Mouse (Mus musculus): Measurements from ENCODE around the gene Hmbs. TPM values are rescaled to one million over a fixed set of nuclear protein-coding genes. Genes with fewer than 3 reads are reported as not detected.
A peak's percentile ranks its signal among the peaks of the same experiment; 100 is the strongest.
"Not testable (repeated sequence)": the region's sequence is repeated elsewhere in the genome, so short reads cannot be mapped to it uniquely, and the experiment has no call there.

Hmbs gene
- polyA plus RNA-seq, 1 experiment from 2014 or later = 123 TPM

- no peaks in the 10 kb centered on the region for H3K9me3 ChIP-seq
- no peak overlapping the region for H3K27ac ChIP-seq
- H3K4me3 ChIP-seq (replicated peaks) = no peak overlapping the region
- H3K9ac ChIP-seq (replicated peaks) = no peak overlapping the region
- H3K27me3 ChIP-seq = no peaks in the 10 kb centered on the region
- H3K36me3 ChIP-seq = peaks cover 5% of the 10 kb centered on the region
- peaks cover 8% of the 10 kb centered on the region for H3K4me1 ChIP-seq (replicated peaks)
- H3K4me2 ChIP-seq = no peak overlapping the region
- WGBS = 58% methylated on average over 3 of the region's 3 CpGs
- no peak for ATAC-seq (ENCODE audit: insufficient number of reproducible peaks, insufficient read depth, low FRiP score, low TSS enrichment, low read depth)
Measured at GRCm38 (mm10) chr9:44364480-44364879, 20.5 kb upstream of the Hmbs start.

- H3K9ac ChIP-seq (replicated peaks); H3K4me1 ChIP-seq (replicated peaks); H3K27me3 ChIP-seq; H3K9me3 ChIP-seq; ATAC-seq (ENCODE audit: insufficient number of reproducible peaks, insufficient read depth, low FRiP score, low TSS enrichment, low read depth): not testable (repeated sequence)
- peaks cover 28% of the 10 kb centered on the region for H3K36me3 ChIP-seq
- WGBS = 43% methylated on average over 4 of the region's 4 CpGs
- H3K27ac ChIP-seq = 0 out of 2 replicates have a peak overlapping the region, but pooled peaks have one; percentile 45
- peak overlapping the region; percentile 91 for H3K4me3 ChIP-seq (replicated peaks)
- peak overlapping the region; percentile 92 for H3K4me2 ChIP-seq
Measured at GRCm38 (mm10) chr9:44361931-44362330, 17.9 kb upstream of the Hmbs start.

DNA sequence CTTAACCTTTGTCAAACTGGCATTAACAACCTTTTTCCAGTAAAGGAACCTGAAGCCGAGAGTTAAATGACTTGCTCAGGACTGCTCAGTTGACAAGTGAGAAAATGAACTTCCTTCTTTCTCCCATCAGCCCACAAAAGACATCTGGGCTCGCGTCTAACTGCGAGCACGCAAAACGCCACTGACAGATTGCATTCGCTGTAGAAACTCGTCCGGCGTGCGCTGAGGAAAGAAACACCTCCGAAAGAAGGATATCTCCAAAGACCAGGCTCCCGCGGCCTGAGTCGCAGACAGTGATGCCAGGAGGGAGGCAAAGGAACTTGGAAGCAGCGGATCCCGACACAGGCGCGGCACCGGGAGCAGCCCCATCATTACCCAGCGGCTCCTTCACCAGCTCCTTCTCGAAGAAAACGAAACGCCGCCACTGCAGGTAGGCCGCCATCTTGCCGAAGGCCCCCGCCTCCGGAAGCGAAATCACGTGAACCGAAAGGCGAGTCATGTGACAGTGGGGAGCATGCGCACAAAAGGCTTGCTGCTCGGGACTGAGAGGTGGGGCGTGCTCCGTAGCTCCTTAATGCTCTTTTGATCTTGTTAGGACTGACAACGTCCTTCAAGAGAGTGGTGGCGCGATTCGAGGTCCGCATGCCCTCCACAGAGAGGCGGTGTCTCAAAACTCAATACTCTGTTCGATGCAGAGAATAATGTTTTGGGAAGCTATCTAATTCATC is 17.3 kb upstream of the Hmbs start, which contains the start of gene Vps11:
Gene Vps11, minus strand, starts transcription at position 481 of the 728 bp plus-strand sequence.
- ATAC-seq (ENCODE audit: insufficient number of reproducible peaks, insufficient read depth, low FRiP score, low TSS enrichment, low read depth) = peak; percentile 82; the same call in 1 of the 2 replicates
- H3K9ac ChIP-seq (replicated peaks) = peak within 1 kb of the TSS; percentile 82
- peaks cover 8% of the 10 kb centered on the region for H3K4me1 ChIP-seq (replicated peaks)
- peaks cover 34% of the 10 kb centered on the region for H3K36me3 ChIP-seq
- no peaks in the 10 kb centered on the region for H3K9me3 ChIP-seq
- WGBS = under 1% methylated on average over 44 of the region's 44 CpGs
- H3K27me3 ChIP-seq = no peaks in the 10 kb centered on the region
- 0 out of 2 replicates have a peak within 1 kb of the TSS, but pooled peaks have one; percentile 45 for H3K27ac ChIP-seq
- peak within 1 kb of the TSS; percentile 92 for H3K4me2 ChIP-seq
- peak within 1 kb of the TSS; percentile 91 for H3K4me3 ChIP-seq (replicated peaks)

- no peak for ATAC-seq (ENCODE audit: insufficient number of reproducible peaks, insufficient read depth, low FRiP score, low TSS enrichment, low read depth)
- Histone ChIP-seq H3K9ac (replicated peaks) (no peak overlapping the region), H3K4me1 (replicated peaks) (peaks cover 8% of the 10 kb centered on the region), H3K4me2 (no peak overlapping the region), H3K4me3 (replicated peaks) (no peak overlapping the region), H3K27me3 (no peaks in the 10 kb centered on the region), H3K27ac (no peak overlapping the region), H3K9me3 (no peaks in the 10 kb centered on the region), H3K36me3 (peaks cover 75% of the 10 kb centered on the region)
- WGBS = 83% methylated on average over 4 of the region's 4 CpGs
Measured at GRCm38 (mm10) chr9:44357207-44357606, 13.2 kb upstream of the Hmbs start.

- H3K9me3 ChIP-seq = no peaks in the 10 kb centered on the region
- no peaks in the 10 kb centered on the region for H3K27me3 ChIP-seq
- H3K9ac ChIP-seq (replicated peaks) = no peak overlapping the region; the same call in 1 of the 2 replicates
- H3K27ac ChIP-seq = no peak overlapping the region
- no peak overlapping the region for H3K4me2 ChIP-seq
- no peak overlapping the region for H3K4me3 ChIP-seq (replicated peaks)
- peaks cover 99% of the 10 kb centered on the region for H3K36me3 ChIP-seq
- WGBS = 91% methylated on average over 6 of the region's 6 CpGs
- no peaks in the 10 kb centered on the region for H3K4me1 ChIP-seq (replicated peaks)
- no peak for ATAC-seq (ENCODE audit: insufficient number of reproducible peaks, insufficient read depth, low FRiP score, low TSS enrichment, low read depth)
Measured at GRCm38 (mm10) chr9:44353142-44353541, 9.1 kb upstream of the Hmbs start.

DNA sequence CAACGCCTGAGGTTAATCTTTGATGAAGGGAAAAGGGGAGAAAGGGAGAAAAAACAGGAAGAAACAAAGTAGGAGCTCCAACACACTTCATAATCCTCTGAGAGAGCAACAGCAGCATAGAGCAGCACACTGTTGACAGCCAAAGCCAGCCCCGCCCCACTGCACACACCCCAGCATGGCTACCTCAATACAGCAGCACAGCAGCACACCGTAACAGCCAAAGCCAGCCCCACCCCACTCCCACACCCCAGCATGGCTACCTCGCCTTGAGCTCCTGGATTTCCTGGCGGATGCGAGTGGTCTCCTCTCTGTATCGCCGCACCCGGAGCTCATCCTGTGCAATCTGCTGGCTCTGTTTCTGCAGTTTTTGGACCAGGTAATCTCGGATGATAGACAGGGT is 8.3 kb upstream of the Hmbs start:
- 94% methylated on average over 10 of the region's 10 CpGs for WGBS

DNA sequence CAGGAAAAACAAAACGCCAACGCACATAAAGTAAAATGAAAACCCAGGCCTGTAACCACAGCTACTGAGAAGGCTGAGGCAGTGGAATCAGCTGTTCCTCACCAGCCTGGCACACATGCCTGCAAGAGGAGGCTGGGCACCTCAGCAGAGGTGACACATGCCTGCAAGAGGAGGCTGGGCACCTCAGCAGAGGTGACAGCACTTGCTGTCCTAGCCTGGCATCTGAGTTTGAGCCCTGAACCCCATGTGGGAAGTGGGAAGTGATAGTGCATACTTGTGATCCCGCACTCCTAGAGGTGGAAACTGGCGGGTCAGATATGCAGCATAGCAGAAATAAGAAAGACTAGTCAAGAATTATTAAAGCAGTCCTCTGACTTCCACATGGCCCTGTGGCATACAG is 7.4 kb upstream of the Hmbs start:
- no peak overlapping the region for H3K4me2 ChIP-seq
- H3K4me1 ChIP-seq (replicated peaks) = no peaks in the 10 kb centered on the region
- 95% methylated on average over 4 of the region's 4 CpGs for WGBS
- no peak overlapping the region for H3K9ac ChIP-seq (replicated peaks)
- no peak overlapping the region for H3K27ac ChIP-seq
- no peak for ATAC-seq (ENCODE audit: insufficient number of reproducible peaks, insufficient read depth, low FRiP score, low TSS enrichment, low read depth)
- peaks cover 100% of the 10 kb centered on the region for H3K36me3 ChIP-seq
- no peak overlapping the region for H3K4me3 ChIP-seq (replicated peaks)
- H3K9me3 ChIP-seq = no peaks in the 10 kb centered on the region
- no peaks in the 10 kb centered on the region for H3K27me3 ChIP-seq

More for the DNA sequence above, 8.3 kb upstream of the Hmbs start:
- no peaks in the 10 kb centered on the region for H3K27me3 ChIP-seq
- peaks cover 100% of the 10 kb centered on the region for H3K36me3 ChIP-seq
- H3K4me3 ChIP-seq (replicated peaks) = no peak overlapping the region
- H3K9ac ChIP-seq (replicated peaks) = no peak overlapping the region
- no peaks in the 10 kb centered on the region for H3K9me3 ChIP-seq
- no peak overlapping the region for H3K4me2 ChIP-seq
- H3K4me1 ChIP-seq (replicated peaks) = no peaks in the 10 kb centered on the region
- no peak overlapping the region for H3K27ac ChIP-seq
- no peak for ATAC-seq (ENCODE audit: insufficient number of reproducible peaks, insufficient read depth, low FRiP score, low TSS enrichment, low read depth)

DNA sequence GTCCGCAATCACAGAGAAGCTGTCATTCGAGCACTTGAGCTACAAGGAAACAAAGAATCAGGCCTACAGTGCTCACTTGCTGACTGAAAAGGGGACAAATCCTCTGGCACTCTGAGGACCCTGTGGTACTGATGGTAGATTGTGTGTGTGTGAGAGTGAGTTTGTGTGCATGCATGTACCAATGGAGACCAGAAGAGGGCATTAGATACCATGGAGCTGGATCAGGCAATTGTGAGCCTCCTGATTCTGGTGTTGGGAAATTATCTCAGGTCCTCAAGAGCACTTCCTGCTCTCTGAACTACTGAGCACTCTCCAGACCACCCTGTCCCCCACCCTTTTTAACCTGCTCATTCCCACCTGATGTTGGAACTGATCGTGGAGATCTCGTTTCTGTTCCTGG is 4.5 kb upstream of the Hmbs start:
- H3K9ac ChIP-seq (replicated peaks) = no peak overlapping the region
- peaks cover 4% of the 10 kb centered on the region; the same call in 1 of the 2 replicates for H3K4me1 ChIP-seq (replicated peaks)
- no peak overlapping the region for H3K4me2 ChIP-seq
- no peak overlapping the region for H3K4me3 ChIP-seq (replicated peaks)
- H3K36me3 ChIP-seq = peaks cover 78% of the 10 kb centered on the region
- H3K9me3 ChIP-seq = no peaks in the 10 kb centered on the region
- 99% methylated on average over 4 of the region's 4 CpGs for WGBS
- ATAC-seq (ENCODE audit: insufficient number of reproducible peaks, insufficient read depth, low FRiP score, low TSS enrichment, low read depth) = no peak
- H3K27ac ChIP-seq = no peak overlapping the region
- no peaks in the 10 kb centered on the region for H3K27me3 ChIP-seq

GRCm38 (mm10) chr9:44347621-44348020 is 3.6 kb upstream of the Hmbs start:
- no peak for ATAC-seq (ENCODE audit: insufficient number of reproducible peaks, insufficient read depth, low FRiP score, low TSS enrichment, low read depth)
- no peaks in the 10 kb centered on the region for H3K9me3 ChIP-seq
- no peak overlapping the region for H3K27ac ChIP-seq
- H3K4me1 ChIP-seq (replicated peaks) = peaks cover 13% of the 10 kb centered on the region
- no peak overlapping the region for H3K4me3 ChIP-seq (replicated peaks)
- H3K27me3 ChIP-seq = no peaks in the 10 kb centered on the region
- WGBS = 83% methylated on average over 4 of the region's 4 CpGs
- H3K36me3 ChIP-seq = peaks cover 69% of the 10 kb centered on the region
- H3K9ac ChIP-seq (replicated peaks) = no peak overlapping the region
- H3K4me2 ChIP-seq = no peak overlapping the region

DNA sequence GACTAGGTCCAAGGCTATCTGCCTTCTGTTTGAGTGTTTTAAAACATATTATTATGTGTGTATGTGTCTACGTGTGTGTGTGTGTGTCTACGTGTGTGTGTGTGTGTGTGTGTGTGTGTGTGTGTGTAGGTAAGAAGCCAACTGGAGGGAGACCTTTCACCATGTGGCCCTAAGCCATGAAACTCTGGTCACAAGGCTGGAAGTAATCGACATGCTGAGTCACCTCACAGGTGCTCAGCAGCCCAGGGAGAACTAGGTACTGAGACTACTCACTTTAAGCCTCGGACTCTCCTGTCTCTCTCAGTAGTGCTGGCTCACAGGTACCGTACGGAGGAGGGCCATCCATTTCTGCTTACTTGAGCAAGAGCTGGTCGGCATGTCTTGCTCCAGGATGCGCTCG is 3.1 kb upstream of the Hmbs start:
- Histone ChIP-seq H3K4me3 (replicated peaks) (no peak overlapping the region), H3K27ac (no peak overlapping the region), H3K4me2 (no peak overlapping the region), H3K9ac (replicated peaks) (no peak overlapping the region), H3K36me3 (peaks cover 67% of the 10 kb centered on the region), H3K27me3 (no peaks in the 10 kb centered on the region), H3K9me3 (no peaks in the 10 kb centered on the region), H3K4me1 (replicated peaks) (peaks cover 16% of the 10 kb centered on the region)
- 97% methylated on average over 9 of the region's 9 CpGs for WGBS
- ATAC-seq (ENCODE audit: insufficient number of reproducible peaks, insufficient read depth, low FRiP score, low TSS enrichment, low read depth) = no peak

DNA sequence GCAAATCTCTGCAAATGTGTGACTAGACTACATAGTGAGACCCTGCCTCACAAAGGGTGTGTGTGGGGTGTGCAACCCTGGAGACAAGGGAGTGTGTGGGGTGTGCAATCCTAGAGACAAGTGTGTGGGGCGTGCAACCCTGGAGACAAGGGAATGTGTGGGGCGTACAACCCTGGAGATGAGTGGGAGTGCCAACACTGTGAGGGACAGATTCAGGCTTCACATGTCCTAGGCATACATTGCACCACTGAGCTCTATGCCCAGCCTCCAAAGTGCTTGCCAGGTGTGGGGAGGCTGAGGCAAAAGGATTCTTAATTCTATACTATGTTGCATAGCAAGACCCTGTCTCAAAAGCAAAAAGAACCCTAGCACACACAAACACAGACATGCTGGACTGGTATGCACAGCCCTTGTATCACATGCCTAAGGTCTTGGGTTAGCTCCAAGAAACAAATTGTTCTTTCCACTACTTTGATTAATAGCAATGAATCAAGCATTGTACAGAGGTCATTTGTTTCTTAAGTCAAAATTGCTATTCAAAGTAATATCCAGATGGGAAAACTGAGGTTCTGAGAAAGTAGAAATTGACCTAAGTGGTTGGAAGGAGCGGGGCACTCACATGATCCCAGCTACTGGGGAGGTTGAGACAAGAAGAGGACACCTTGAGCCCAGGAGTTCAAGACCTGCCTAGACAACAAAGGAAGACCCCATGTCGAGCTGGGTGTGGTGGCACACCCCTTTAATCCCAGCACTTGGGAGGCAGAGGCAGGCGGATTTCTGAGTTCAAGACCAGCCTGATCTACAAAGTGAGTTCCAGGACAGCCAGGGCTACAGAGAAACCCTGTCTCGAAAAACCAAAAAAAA is 1.8 kb upstream of the Hmbs start:
- 90% methylated on average over 6 of the region's 6 CpGs for WGBS
- H3K4me2 ChIP-seq = no peak overlapping the region
- H3K36me3 ChIP-seq = peaks cover 67% of the 10 kb centered on the region
- no peak overlapping the region for H3K27ac ChIP-seq
- no peaks in the 10 kb centered on the region for H3K9me3 ChIP-seq
- no peaks in the 10 kb centered on the region for H3K27me3 ChIP-seq
- peaks cover 16% of the 10 kb centered on the region for H3K4me1 ChIP-seq (replicated peaks)
- H3K9ac ChIP-seq (replicated peaks) = no peak overlapping the region
- no peak overlapping the region for H3K4me3 ChIP-seq (replicated peaks)
- ATAC-seq (ENCODE audit: insufficient number of reproducible peaks, insufficient read depth, low FRiP score, low TSS enrichment, low read depth) = no peak
